Mouse (Mus musculus) hindbrain, embryonic 11.5 days (tissue): Measurements from ENCODE around the gene Ecm2. TPM values are rescaled to one million over a fixed set of nuclear protein-coding genes. Genes with fewer than 3 reads are reported as not detected.

ENCODE experiments used
- ATAC-seq: fragments of 200-750 bp; cut with Nextera tagmentation; 2 replicates; pipeline ENCODE4 v1.8.0; 2017; ENCODE audit warnings: mild to moderate bottlenecking, moderate TSS enrichment, moderate library complexity; ENCODE audit not compliant: low FRiP score
- DNase-seq: peaks from one replicate; pipeline ENCODE4 v3.0.0-alpha.2; 2015; ENCODE audit warnings: low spot score
- H3K27ac ChIP-seq: fragments of 300-500 bp; sonication (generic); 2 replicates; pipeline ENCODE4 v1.5.1; 2014; ENCODE audit warnings: mild to moderate bottlenecking, low read depth, low read length
- H3K27me3 ChIP-seq: fragments of 300-500 bp; sonication (generic); 2 replicates; pipeline ENCODE4 v1.6.1; 2014; ENCODE audit warnings: mild to moderate bottlenecking, low read length, moderate library complexity, mixed read lengths; ENCODE audit not compliant: control insufficient read depth, insufficient read depth
- H3K36me3 ChIP-seq: fragments of 300-500 bp; sonication (generic); 2 replicates; pipeline ENCODE4 v1.6.1; 2014; ENCODE audit warnings: mild to moderate bottlenecking, low read length, moderate library complexity, mixed read lengths; ENCODE audit not compliant: control insufficient read depth, insufficient read depth
- H3K4me1 ChIP-seq: fragments of 300-500 bp; sonication (generic); replicated peaks from 2 replicates; pipeline ENCODE4 v1.6.1; 2014; ENCODE audit warnings: low read length, mixed read lengths; ENCODE audit not compliant: control insufficient read depth, insufficient read depth
- H3K4me2 ChIP-seq: fragments of 300-500 bp; sonication (generic); replicated peaks from 2 replicates; pipeline ENCODE4 v1.6.1; 2014; ENCODE audit warnings: mild to moderate bottlenecking, low read depth, low read length
- H3K4me3 ChIP-seq: fragments of 300-500 bp; sonication (generic); 2 replicates; pipeline ENCODE4 v1.5.1; 2014; ENCODE audit warnings: low read depth, low read length
- H3K9ac ChIP-seq: fragments of 300-500 bp; sonication (generic); 2 replicates; pipeline ENCODE4 v1.6.1; 2014; ENCODE audit warnings: low read depth, low read length
- H3K9me3 ChIP-seq: fragments of 300-500 bp; sonication (generic); 2 replicates; pipeline ENCODE4 v1.6.1; 2016; ENCODE audit warnings: low read length; ENCODE audit not compliant: control insufficient read depth
- WGBS: fragments of 180-500 bp; shearing (Covaris S2); extraction: QIAGEN DNeasy Blood & Tissue Kit; methylation state at CpG from one replicate; pipeline ENCODE4 v1.1.7; 2014; 5-methylcytosine and 5-hydroxymethylcytosine counted together
- polyA plus RNA-seq: library from polyadenylated mRNA; unstranded; fragments of >200 nt; fragmentation: Nextera tagmentation; extraction: Ambion mirVana; gene quantifications from 2 replicates; pipeline ENCODE4 v1.2.1, GENCODE M21; 2014

Gene Ecm2
- polyA plus RNA-seq, 1 experiment from 2014 or later = 1.2 TPM

DNA sequence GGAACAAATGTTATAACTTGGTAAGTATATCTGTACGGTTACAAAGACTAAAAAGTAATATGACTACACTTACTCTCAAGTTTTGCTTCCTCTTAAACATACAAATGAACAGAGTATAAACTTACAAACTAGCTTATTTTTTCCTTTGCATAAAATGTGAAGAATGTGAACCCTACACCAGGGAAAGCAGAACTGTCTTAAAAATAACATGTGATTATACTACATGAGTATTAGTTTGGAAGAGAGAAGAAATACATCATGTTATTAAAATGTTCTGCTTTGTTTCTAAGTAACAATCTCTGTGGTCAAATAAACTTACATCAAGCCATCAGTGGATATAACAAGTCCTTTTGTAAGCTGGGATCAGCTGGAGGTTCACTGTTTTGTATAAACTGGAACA, 34.1 kb downstream of the Ecm2 start:
- 93% methylated on average over 1 of the region's 1 CpGs for WGBS

DNA sequence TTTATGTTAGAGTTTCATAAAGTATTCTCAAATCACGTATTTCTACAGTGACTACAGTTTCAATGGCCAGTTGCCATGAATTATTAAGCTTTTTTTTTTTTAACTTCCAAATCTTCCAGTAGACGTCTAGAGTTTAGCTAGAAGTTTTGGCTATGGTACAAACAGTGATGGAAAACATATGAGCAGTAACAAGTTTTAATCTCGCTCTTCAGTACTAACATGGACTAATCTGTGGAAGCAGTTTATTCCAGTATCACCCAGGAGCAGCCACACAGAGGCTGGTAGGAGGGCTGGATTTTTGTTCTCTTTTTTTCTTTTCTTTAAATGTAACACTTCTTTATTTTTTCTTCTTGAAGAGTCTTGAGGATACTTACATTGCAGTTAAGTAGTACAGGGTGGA, 39.7 kb downstream of the Ecm2 start, which contains the start of gene Aspn:
Gene Aspn, plus strand, starts transcription at position 165 of the 400 bp plus-strand sequence.
- Histone ChIP-seq H3K36me3 (no peaks in the 10 kb centered on the region), H3K4me2 (no peak within 1 kb of the TSS), H3K27me3 (no peaks in the 10 kb centered on the region), H3K9me3 (no peaks in the 10 kb centered on the region), H3K9ac (no peak within 1 kb of the TSS), H3K4me3 (no peak within 1 kb of the TSS), H3K27ac (no peak within 1 kb of the TSS), H3K4me1 (no peaks in the 10 kb centered on the region)
- no peak for ATAC-seq
- no peak for DNase-seq
- WGBS = 87% methylated on average over 3 of the region's 3 CpGs

More for the DNA sequence above, 34.1 kb downstream of the Ecm2 start:
- Histone ChIP-seq H3K9me3 (no peaks in the 10 kb centered on the region), H3K4me1 (no peaks in the 10 kb centered on the region), H3K27me3 (no peaks in the 10 kb centered on the region), H3K27ac (no peak overlapping the region), H3K4me3 (no peak overlapping the region), H3K9ac (no peak overlapping the region), H3K4me2 (no peak overlapping the region), H3K36me3 (no peaks in the 10 kb centered on the region)
- no peak for DNase-seq
- no peak for ATAC-seq

- WGBS = 73% methylated on average over 3 of the region's 3 CpGs
- H3K4me2 ChIP-seq = no peak overlapping the region
- no peaks in the 10 kb centered on the region for H3K4me1 ChIP-seq
- no peaks in the 10 kb centered on the region for H3K9me3 ChIP-seq
- H3K36me3 ChIP-seq = no peaks in the 10 kb centered on the region
- H3K27me3 ChIP-seq = no peaks in the 10 kb centered on the region
- DNase-seq = no peak
- H3K9ac ChIP-seq = no peak overlapping the region
- no peak for ATAC-seq
- no peak overlapping the region for H3K4me3 ChIP-seq
- no peak overlapping the region for H3K27ac ChIP-seq
These were observed 41.0 kb downstream of the Ecm2 start for GRCm38 (mm10) chr13:49545646-49546045.

DNA sequence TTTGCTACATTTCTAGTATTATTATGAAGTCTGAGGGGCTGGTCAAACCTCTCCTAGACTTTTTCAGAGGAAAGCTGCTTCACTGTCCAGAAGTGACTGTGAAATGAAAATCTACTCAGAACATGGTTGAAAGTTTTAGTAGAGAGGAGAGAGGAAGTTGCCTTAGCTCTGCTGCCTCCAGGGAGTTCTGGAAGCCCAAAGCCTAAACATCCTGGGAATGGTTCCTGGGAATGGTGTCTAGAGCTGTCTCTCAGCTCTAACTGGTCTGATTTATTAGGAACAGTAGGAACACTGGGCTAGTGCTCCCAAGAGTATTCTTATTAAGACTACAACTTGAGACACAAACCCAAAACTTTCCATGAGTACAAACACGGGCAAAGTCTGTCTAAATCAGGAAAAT, 41.9 kb downstream of the Ecm2 start:
- no peak overlapping the region for H3K27ac ChIP-seq
- 88% methylated on average over 1 of the region's 1 CpGs for WGBS
- no peak overlapping the region for H3K4me2 ChIP-seq
- no peak overlapping the region for H3K4me3 ChIP-seq
- H3K9ac ChIP-seq = no peak overlapping the region
- H3K27me3 ChIP-seq = no peaks in the 10 kb centered on the region
- no peaks in the 10 kb centered on the region for H3K4me1 ChIP-seq
- no peak for ATAC-seq
- no peak for DNase-seq
- H3K36me3 ChIP-seq = no peaks in the 10 kb centered on the region
- H3K9me3 ChIP-seq = no peaks in the 10 kb centered on the region

GRCm38 (mm10) chr13:49547563-49548150, 43.0 kb downstream of the Ecm2 start:
- Histone ChIP-seq H3K4me2 (no peak overlapping the region), H3K36me3 (no peaks in the 10 kb centered on the region), H3K27me3 (no peaks in the 10 kb centered on the region), H3K9ac (no peak overlapping the region), H3K9me3 (no peaks in the 10 kb centered on the region), H3K4me1 (no peaks in the 10 kb centered on the region), H3K27ac (no peak overlapping the region), H3K4me3 (no peak overlapping the region)
- WGBS = 60% methylated on average over 1 of the region's 1 CpGs
- ATAC-seq (no peak), DNase-seq (no peak)

- DNase-seq = no peak
- Histone ChIP-seq H3K4me3 (no peak overlapping the region), H3K9ac (no peak overlapping the region), H3K27ac (no peak overlapping the region), H3K36me3 (no peaks in the 10 kb centered on the region), H3K4me2 (no peak overlapping the region), H3K4me1 (no peaks in the 10 kb centered on the region), H3K27me3 (no peaks in the 10 kb centered on the region), H3K9me3 (no peaks in the 10 kb centered on the region)
- ATAC-seq = no peak
- 91% methylated on average over 3 of the region's 3 CpGs for WGBS
These were observed 45.0 kb downstream of the Ecm2 start for GRCm38 (mm10) chr13:49549616-49550015.

DNA sequence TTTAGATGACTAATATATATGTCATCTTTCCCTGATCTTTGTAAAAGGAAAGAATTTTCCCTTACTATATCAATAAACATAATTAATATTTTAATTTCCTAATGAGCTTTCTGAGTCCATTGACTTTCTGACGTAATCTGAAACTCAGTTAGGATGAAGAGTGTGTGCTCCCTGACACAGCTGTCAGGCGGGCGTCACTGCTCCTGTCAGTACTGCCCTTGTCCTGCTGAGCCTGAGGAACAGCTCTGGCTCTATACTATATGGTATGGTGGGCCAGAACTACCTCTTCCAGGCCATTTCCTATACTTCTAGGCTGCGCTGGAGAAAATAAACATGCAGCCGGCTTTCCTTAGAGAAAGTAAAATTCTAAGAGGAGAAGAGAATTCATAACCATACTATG, 49.9 kb downstream of the Ecm2 start:
- H3K4me1 ChIP-seq = no peaks in the 10 kb centered on the region
- H3K4me3 ChIP-seq = no peak overlapping the region
- no peaks in the 10 kb centered on the region for H3K27me3 ChIP-seq
- DNase-seq = no peak
- H3K9me3 ChIP-seq = no peaks in the 10 kb centered on the region
- no peaks in the 10 kb centered on the region for H3K36me3 ChIP-seq
- WGBS = 77% methylated on average over 5 of the region's 5 CpGs
- H3K9ac ChIP-seq = no peak overlapping the region
- ATAC-seq = no peak
- H3K27ac ChIP-seq = no peak overlapping the region
- H3K4me2 ChIP-seq = no peak overlapping the region

DNA sequence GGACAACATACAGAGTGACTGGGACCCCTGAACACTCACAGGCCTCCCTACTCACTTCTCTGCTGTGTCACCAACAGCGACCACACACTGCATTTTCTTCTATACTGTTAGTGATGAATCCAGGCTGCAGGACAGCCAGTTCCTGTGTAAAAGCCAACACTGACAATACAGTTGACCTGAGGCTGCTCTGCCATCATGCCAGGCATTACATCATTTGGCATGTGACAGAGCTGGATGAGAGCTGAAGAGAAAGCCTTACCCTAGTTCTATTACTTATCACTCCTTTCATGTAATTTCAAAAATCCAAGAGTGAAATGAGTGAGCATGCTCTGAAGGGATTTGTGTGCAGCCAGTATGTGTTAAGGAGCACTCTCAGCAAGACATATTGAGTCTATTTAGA, 51.6 kb downstream of the Ecm2 start:
- H3K4me2 ChIP-seq = no peak overlapping the region
- no peak overlapping the region for H3K4me3 ChIP-seq
- WGBS = 82% methylated on average over 1 of the region's 1 CpGs
- H3K4me1 ChIP-seq = no peaks in the 10 kb centered on the region
- no peak overlapping the region for H3K27ac ChIP-seq
- H3K27me3 ChIP-seq = no peaks in the 10 kb centered on the region
- H3K9ac ChIP-seq = no peak overlapping the region
- H3K36me3 ChIP-seq = no peaks in the 10 kb centered on the region
- H3K9me3 ChIP-seq = no peaks in the 10 kb centered on the region
- DNase-seq (no peak), ATAC-seq (no peak)

- no peaks in the 10 kb centered on the region for H3K27me3 ChIP-seq
- no peak overlapping the region for H3K4me2 ChIP-seq
- no peak overlapping the region for H3K27ac ChIP-seq
- DNase-seq = no peak
- H3K9ac ChIP-seq = no peak overlapping the region
- H3K36me3 ChIP-seq = no peaks in the 10 kb centered on the region
- no peaks in the 10 kb centered on the region for H3K9me3 ChIP-seq
- no peak overlapping the region for H3K4me3 ChIP-seq
- 70% methylated on average over 1 of the region's 1 CpGs for WGBS
- ATAC-seq = no peak
- no peaks in the 10 kb centered on the region for H3K4me1 ChIP-seq
These were observed 52.3 kb downstream of the Ecm2 start for GRCm38 (mm10) chr13:49556924-49557323.
